Mouse (Mus musculus) stomach, embryonic 14.5 days (tissue): ENCODE measurements around the gene Slc22a14. TPM values are rescaled to one million over a fixed set of nuclear protein-coding genes. Genes with fewer than 3 reads are reported as not detected.

Experiments
- ATAC-seq: fragments of 200-750 bp; cut with Nextera tagmentation; 2 replicates; pipeline ENCODE4 v1.8.0; 2017; ENCODE audit warnings: low read depth, moderate TSS enrichment; ENCODE audit not compliant: insufficient number of reproducible peaks, insufficient read depth, low FRiP score
- H3K27ac ChIP-seq: fragments of 300-500 bp; sonication (generic); 2 replicates; pipeline ENCODE4 v1.5.1; 2014; ENCODE audit warnings: mild to moderate bottlenecking, low read length, moderate library complexity, mixed read lengths
- H3K27me3 ChIP-seq: fragments of 300-500 bp; sonication (generic); 2 replicates; pipeline ENCODE4 v1.6.1; 2014; ENCODE audit warnings: low read length, control low read depth, mixed read lengths; ENCODE audit not compliant: control insufficient read depth, insufficient read depth
- H3K36me3 ChIP-seq: fragments of 300-500 bp; sonication (generic); 2 replicates; pipeline ENCODE4 v1.6.1; 2014; ENCODE audit warnings: mild to moderate bottlenecking, control low read depth, low read length, moderate library complexity, mixed read lengths; ENCODE audit not compliant: control insufficient read depth, insufficient read depth
- H3K4me1 ChIP-seq: fragments of 300-500 bp; sonication (generic); 2 replicates; pipeline ENCODE4 v1.6.1; 2014; ENCODE audit warnings: low read length, control low read depth, mixed read lengths; ENCODE audit not compliant: control insufficient read depth, insufficient read depth
- H3K4me2 ChIP-seq: fragments of 300-500 bp; sonication (generic); replicated peaks from 2 replicates; pipeline ENCODE4 v1.6.1; 2014; ENCODE audit warnings: low read depth, low read length, control low read depth
- H3K4me3 ChIP-seq: fragments of 300-500 bp; sonication (generic); 2 replicates; pipeline ENCODE4 v1.5.1; 2014; ENCODE audit warnings: low read depth, low read length, control low read depth
- H3K9ac ChIP-seq: fragments of 300-500 bp; sonication (generic); replicated peaks from 2 replicates; pipeline ENCODE4 v1.6.1; 2014; ENCODE audit warnings: low read depth, mild to moderate bottlenecking, control low read depth, low read length, moderate library complexity, mixed read lengths
- H3K9me3 ChIP-seq: fragments of 300-500 bp; sonication (generic); 2 replicates; pipeline ENCODE4 v1.6.1; 2016; ENCODE audit warnings: low read depth, low read length, control low read depth; ENCODE audit not compliant: control insufficient read depth
- WGBS: fragments of 180-500 bp; shearing (Covaris S2); extraction: QIAGEN DNeasy Blood & Tissue Kit; methylation state at CpG from one replicate; pipeline ENCODE4 v1.1.7; 2014; 5-methylcytosine and 5-hydroxymethylcytosine counted together
- polyA plus RNA-seq: library from polyadenylated mRNA; unstranded; fragments of >200 nt; fragmentation: Nextera tagmentation; extraction: Ambion mirVana; gene quantifications from 2 replicates; pipeline ENCODE4 v1.2.1, GENCODE M21; 2014

The Slc22a14 gene
- polyA plus RNA-seq, 1 experiment from 2014 or later = not detected

DNA sequence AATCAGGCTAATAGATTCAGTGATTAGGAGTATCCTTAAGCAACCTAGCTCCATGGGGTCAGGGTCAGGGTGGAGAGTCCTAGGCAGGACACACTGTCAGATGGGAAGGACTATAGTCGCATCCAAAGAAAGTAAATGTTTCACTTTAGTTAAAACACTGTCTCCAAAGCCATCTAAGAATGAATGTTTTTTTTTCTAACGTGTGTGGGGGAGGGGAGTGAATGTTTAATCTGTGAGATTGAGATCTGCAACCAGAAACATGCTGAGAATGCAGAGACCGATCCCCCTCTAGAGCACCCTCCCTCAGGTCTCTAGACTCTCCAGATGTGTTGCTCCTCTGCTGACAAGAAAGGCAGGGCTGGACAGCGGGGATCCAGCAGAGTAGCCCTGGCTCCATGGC, 158.2 kb downstream of the Slc22a14 start:
- Histone ChIP-seq H3K9me3 (peaks cover 3% of the 10 kb centered on the region; the same call in 1 of the 2 replicates), H3K4me1 (no peaks in the 10 kb centered on the region), H3K27ac (no peak overlapping the region), H3K4me2 (no peak overlapping the region), H3K36me3 (no peaks in the 10 kb centered on the region), H3K9ac (no peak overlapping the region), H3K27me3 (no peaks in the 10 kb centered on the region), H3K4me3 (no peak overlapping the region)
- 55% methylated on average over 4 of the region's 4 CpGs for WGBS
- no peak for ATAC-seq

GRCm38 (mm10) chr9:119206666-119207065, 158.7 kb downstream of the Slc22a14 start:
- WGBS = 79% methylated on average over 2 of the region's 2 CpGs
- no peaks in the 10 kb centered on the region for H3K4me1 ChIP-seq
- H3K4me2 ChIP-seq = no peak overlapping the region
- H3K4me3 ChIP-seq = no peak overlapping the region
- no peak for ATAC-seq
- H3K9me3 ChIP-seq = peaks cover 3% of the 10 kb centered on the region; the same call in 1 of the 2 replicates
- no peaks in the 10 kb centered on the region for H3K36me3 ChIP-seq
- no peaks in the 10 kb centered on the region for H3K27me3 ChIP-seq
- H3K9ac ChIP-seq = no peak overlapping the region
- H3K27ac ChIP-seq = no peak overlapping the region

- ATAC-seq = no peak
- no peak overlapping the region for H3K4me3 ChIP-seq
- H3K9me3 ChIP-seq = peaks cover 3% of the 10 kb centered on the region; the same call in 1 of the 2 replicates
- no peak overlapping the region for H3K4me2 ChIP-seq
- H3K36me3 ChIP-seq = no peaks in the 10 kb centered on the region
- H3K27ac ChIP-seq = no peak overlapping the region
- WGBS = 89% methylated on average over 5 of the region's 5 CpGs
- no peaks in the 10 kb centered on the region for H3K27me3 ChIP-seq
- no peaks in the 10 kb centered on the region for H3K4me1 ChIP-seq
- no peak overlapping the region for H3K9ac ChIP-seq
These were observed 159.6 kb downstream of the Slc22a14 start for GRCm38 (mm10) chr9:119205756-119206155.

DNA sequence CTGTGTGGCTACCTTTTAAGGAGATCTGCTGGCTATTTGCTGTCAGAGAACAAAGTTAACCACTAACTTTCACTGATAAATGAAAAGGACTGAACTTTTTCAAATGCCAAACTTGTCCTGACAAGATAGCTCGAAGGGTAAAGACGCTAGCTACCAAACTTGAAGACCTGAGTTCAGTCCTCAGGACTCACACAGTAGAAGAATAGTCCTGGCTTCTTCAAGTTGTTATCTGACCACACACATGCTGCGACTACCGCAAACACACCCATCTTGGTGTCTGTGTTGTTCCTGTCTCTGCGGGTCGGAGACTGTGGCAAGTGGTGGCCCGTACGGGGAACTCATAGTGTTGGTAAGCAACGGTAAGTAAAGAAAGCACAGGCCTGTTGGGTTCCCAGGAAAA, 161.7 kb downstream of the Slc22a14 start:
- H3K36me3 ChIP-seq = no peaks in the 10 kb centered on the region
- no peak overlapping the region for H3K9ac ChIP-seq
- H3K9me3 ChIP-seq = peaks cover 3% of the 10 kb centered on the region; the same call in 1 of the 2 replicates
- no peak overlapping the region for H3K4me2 ChIP-seq
- no peaks in the 10 kb centered on the region for H3K27me3 ChIP-seq
- H3K4me3 ChIP-seq = no peak overlapping the region
- H3K4me1 ChIP-seq = no peaks in the 10 kb centered on the region
- 97% methylated on average over 9 of the region's 9 CpGs for WGBS
- no peak for ATAC-seq
- no peak overlapping the region for H3K27ac ChIP-seq

DNA sequence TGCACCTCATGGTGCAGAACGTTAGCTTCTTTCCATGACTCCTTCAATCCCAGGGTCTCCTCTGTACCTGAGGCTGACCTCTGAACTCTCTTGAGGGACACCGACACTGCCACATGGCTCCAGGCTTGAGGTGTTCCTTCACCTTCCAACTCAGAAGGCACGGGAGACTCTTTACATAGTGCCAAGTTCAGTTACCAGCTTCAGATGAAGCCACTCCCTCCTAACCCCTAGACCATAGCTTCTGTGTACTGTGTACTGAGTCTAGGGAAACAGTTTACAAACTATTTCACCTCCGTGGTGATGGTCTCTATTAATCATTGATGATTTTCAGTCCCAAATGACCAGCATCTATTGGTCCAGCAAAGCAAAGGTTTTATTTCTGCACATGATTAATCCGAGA, 163.7 kb downstream of the Slc22a14 start:
- no peaks in the 10 kb centered on the region for H3K27me3 ChIP-seq
- H3K36me3 ChIP-seq = no peaks in the 10 kb centered on the region
- H3K9ac ChIP-seq = no peak overlapping the region
- no peak for ATAC-seq
- H3K4me2 ChIP-seq = no peak overlapping the region
- no peak overlapping the region for H3K27ac ChIP-seq
- H3K9me3 ChIP-seq = peaks cover 3% of the 10 kb centered on the region; the same call in 1 of the 2 replicates
- no peaks in the 10 kb centered on the region for H3K4me1 ChIP-seq
- H3K4me3 ChIP-seq = no peak overlapping the region
- 85% methylated on average over 5 of the region's 5 CpGs for whole genome bisulfite sequencing

- Histone ChIP-seq H3K4me1 (no peaks in the 10 kb centered on the region), H3K4me2 (no peak overlapping the region), H3K9me3 (peaks cover 1% of the 10 kb centered on the region; the same call in 1 of the 2 replicates), H3K27ac (no peak overlapping the region), H3K27me3 (no peaks in the 10 kb centered on the region), H3K4me3 (no peak overlapping the region), H3K9ac (no peak overlapping the region), H3K36me3 (no peaks in the 10 kb centered on the region)
- 77% methylated on average over 10 of the region's 10 CpGs for WGBS
- ATAC-seq = no peak
These were observed 166.0 kb downstream of the Slc22a14 start for GRCm38 (mm10) chr9:119199151-119199861.

DNA sequence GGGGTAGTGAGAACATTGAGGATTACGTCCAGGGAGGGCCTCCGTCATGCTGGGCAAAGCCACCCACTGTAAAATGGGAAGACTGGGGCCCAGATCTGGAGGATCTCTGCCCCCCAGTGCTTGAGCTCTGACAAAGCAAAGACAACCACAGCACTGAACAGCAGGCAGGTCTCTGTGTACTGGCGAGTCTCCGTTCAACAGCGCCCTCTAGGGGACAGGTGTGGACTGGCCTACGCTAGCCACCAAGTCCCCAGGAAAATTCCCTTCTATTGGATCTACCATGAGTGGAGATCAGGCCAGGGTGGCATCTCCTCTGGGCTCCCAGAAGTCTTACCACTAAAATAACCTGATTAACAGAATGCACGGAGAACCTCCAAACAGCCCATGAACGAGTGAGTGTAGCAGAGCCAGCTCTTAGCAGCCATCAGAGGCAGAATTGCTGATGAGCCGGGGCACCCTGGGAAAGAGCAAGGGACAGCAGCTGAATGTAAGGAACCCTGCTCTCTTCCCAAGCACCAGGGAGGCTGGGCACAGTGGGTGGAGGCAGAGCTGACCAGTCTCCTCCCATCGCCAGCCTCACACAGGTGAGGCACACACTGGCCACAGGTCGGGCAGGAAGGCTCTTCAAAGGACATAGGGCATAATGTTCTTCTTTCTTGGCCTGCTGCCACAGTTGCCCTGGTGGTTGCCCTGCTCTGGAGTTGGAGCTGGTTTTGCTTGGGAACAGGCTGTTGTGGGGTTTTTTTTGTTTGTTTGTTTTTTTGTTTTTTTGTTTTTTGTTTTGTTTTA, 173.0 kb downstream of the Slc22a14 start:
- H3K9me3 ChIP-seq = no peaks in the 10 kb centered on the region
- H3K36me3 ChIP-seq = no peaks in the 10 kb centered on the region
- ATAC-seq = no peak
- WGBS = 33% methylated on average over 11 of the region's 11 CpGs
- H3K4me3 ChIP-seq = no peak overlapping the region
- H3K4me2 ChIP-seq = no peak overlapping the region
- H3K9ac ChIP-seq = no peak overlapping the region
- no peak overlapping the region for H3K27ac ChIP-seq
- no peaks in the 10 kb centered on the region for H3K27me3 ChIP-seq
- no peaks in the 10 kb centered on the region for H3K4me1 ChIP-seq

- Histone ChIP-seq H3K36me3 (no peaks in the 10 kb centered on the region), H3K4me3 (no peak overlapping the region), H3K27me3 (no peaks in the 10 kb centered on the region), H3K27ac (no peak overlapping the region), H3K4me1 (no peaks in the 10 kb centered on the region), H3K9ac (no peak overlapping the region), H3K4me2 (no peak overlapping the region), H3K9me3 (no peaks in the 10 kb centered on the region)
- no peak for ATAC-seq
- WGBS = 13% methylated on average over 3 of the region's 3 CpGs
These were observed 184.1 kb downstream of the Slc22a14 start for GRCm38 (mm10) chr9:119181241-119181728.
